Mouse (Mus musculus) cerebellum, adult 2 months (tissue): ENCODE results near the gene Ndufv1. TPM values are rescaled to one million over a fixed set of nuclear protein-coding genes. Genes with fewer than 3 reads are reported as not detected.

ENCODE experiments used
- DNase-seq, 2 experiments: peaks; one replicate each; pipeline ENCODE4 v3.0.0; 2021
- H3K27ac ChIP-seq: fragments of 200-500 bp; 2 replicates; pipeline ENCODE4 v1.5.1; 2012; ENCODE audit warnings: low read length, control low read depth, inconsistent platforms; ENCODE audit not compliant: insufficient read depth
- H3K27me3 ChIP-seq: fragments of 200-500 bp; 2 replicates; pipeline ENCODE4 v1.6.1; 2012; ENCODE audit warnings: inconsistent platforms, mild to moderate bottlenecking, low read length, moderate library complexity; ENCODE audit not compliant: control insufficient read depth, insufficient read depth
- H3K4me1 ChIP-seq: fragments of 200-500 bp; 2 replicates; pipeline ENCODE4 v1.6.1; 2011; ENCODE audit warnings: low read length; ENCODE audit not compliant: control insufficient read depth, insufficient read depth
- H3K4me3 ChIP-seq: fragments of 200-500 bp; replicated peaks from 2 replicates; pipeline ENCODE3; 2011; ENCODE audit warnings: mild to moderate bottlenecking, low read depth, low read length, control low read depth; ENCODE audit not compliant: insufficient read depth
- CTCF ChIP-seq: fragments of 200-500 bp; IDR thresholded peaks from 2 replicates; pipeline ENCODE4 v1.5.1; 2011; ENCODE audit warnings: low read depth, mild to moderate bottlenecking, control low read depth, low read length, moderate library complexity, borderline replicate concordance; ENCODE audit not compliant: insufficient read depth
- POLR2A ChIP-seq: fragments of 200-500 bp; IDR thresholded peaks from 2 replicates; pipeline ENCODE4 v1.6.1; 2011; ENCODE audit warnings: low read length, control low read depth, borderline replicate concordance; ENCODE audit not compliant: insufficient read depth
- WGBS: fragments of 180-500 bp; shearing (Covaris S2); methylation state at CpG from one replicate; pipeline ENCODE4 v1.1.7; 2018; 5-methylcytosine and 5-hydroxymethylcytosine counted together
- polyA plus RNA-seq: library from polyadenylated mRNA; depleted of rRNA; stranded (reverse); fragments of >200 nt; gene quantifications from 2 replicates; pipeline ENCODE4 v1.2.3, GENCODE M21; 2012

The Ndufv1 gene
- polyA plus RNA-seq, 1 experiment, result 331 TPM

DNA sequence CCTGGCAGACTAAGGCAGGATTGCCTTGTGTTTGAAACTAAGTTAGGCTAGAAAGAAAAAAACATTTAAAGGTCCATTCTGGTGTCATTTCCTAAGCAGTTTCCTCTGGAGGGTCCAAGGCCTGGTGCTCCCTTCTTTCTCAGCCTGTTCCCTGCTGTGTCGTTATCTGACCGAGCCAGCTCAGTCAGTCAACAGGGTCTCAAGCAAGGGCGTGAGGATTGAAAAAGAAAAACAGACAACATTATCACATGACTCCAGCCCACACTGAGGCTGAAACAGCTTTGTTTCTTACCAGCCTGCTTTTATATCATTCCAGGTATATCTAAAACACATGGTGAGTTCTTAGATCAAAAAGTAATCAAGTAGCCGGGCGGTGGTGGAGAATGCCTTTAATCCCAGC lies 3.0 kb upstream of the Ndufv1 start:
- no peak for DNase-seq
- TF ChIP-seq POLR2A (no peak), CTCF (no peak)
- no peak overlapping the region for H3K4me3 ChIP-seq
- WGBS, result 75% methylated on average over 5 of the region's 5 CpGs
- H3K27ac ChIP-seq, result no peak overlapping the region
- H3K27me3 ChIP-seq, result no peaks in the 10 kb centered on the region
- peaks cover 19% of the 10 kb centered on the region for H3K4me1 ChIP-seq

DNA sequence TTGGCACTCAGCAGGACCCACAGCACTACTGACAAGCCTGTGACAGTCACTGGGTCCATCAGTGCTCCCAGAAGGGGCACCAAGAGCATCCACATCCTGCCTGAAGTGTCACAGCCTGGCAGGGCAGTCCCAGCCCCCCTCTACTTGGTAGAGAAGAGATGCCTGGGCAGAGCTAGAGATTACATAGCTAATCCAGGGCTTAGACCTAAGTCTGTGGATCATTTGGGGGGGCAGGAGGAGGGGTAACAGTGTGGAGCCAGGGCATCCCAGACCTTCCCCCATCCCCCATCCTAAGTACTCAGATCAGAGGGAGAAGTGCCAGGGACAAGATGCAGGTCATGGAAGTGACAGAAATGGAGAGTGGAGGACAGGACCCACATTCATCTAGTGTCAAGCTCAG lies 2.2 kb upstream of the Ndufv1 start:
- Histone ChIP-seq H3K27ac (no peak overlapping the region), H3K27me3 (no peaks in the 10 kb centered on the region), H3K4me1 (peaks cover 19% of the 10 kb centered on the region), H3K4me3 (no peak overlapping the region)
- no peak for TF ChIP-seq CTCF
- no peak for TF ChIP-seq POLR2A
- no peak for DNase-seq

DNA sequence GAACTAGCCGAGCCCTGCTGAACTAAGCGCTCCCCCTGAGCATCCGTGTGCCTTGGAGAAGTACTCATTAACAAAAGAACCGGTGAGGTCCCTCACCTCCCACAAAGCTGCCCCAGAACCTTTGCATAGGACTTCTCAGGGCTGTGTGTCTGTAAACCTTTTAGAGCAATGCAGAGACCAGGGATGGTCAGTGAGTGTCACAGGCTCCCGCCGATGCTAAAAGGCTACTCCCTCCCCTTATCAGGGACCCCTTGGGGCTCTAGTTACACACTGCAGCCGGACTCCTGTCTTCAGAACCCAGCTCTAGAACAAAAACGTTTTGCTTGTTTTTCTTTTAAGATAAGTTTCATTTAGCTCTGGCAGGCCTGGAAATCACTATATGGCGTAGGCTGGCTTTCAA lies 460 bp upstream of the Ndufv1 start:
- H3K4me1 ChIP-seq, result peaks cover 8% of the 10 kb centered on the region; the same call in 1 of the 2 replicates
- H3K27ac ChIP-seq, result no peak overlapping the region
- TF ChIP-seq CTCF (no peak), POLR2A (no peak)
- DNase-seq, result no peak
- no peaks in the 10 kb centered on the region for H3K27me3 ChIP-seq
- H3K4me3 ChIP-seq, result no peak overlapping the region
- WGBS, result 22% methylated on average over 9 of the region's 9 CpGs

DNA sequence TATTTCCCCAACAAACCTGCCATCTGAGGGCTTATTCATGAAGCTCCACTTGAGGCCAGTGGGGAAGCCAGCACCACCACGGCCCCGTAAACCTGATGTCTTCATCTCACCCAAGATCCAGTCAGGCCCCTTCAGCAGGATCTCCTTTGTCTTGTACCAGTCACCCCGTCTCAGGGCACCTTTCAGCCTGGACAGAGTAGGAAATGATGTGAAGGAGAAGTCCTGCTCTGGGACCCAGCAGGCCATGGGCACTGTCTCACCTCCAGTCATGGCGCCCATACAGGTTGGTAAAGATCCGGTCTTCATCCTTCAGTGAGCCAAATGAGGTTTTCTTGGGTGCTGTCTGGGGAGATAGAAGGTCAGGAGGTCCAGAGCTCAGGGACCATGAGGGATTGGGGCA lies 1.5 kb downstream of the Ndufv1 start:
- 93% methylated on average over 5 of the region's 5 CpGs for WGBS
- Histone ChIP-seq H3K27ac (no peak overlapping the region), H3K27me3 (no peaks in the 10 kb centered on the region), H3K4me3 (no peak overlapping the region), H3K4me1 (peaks cover 8% of the 10 kb centered on the region; the same call in 1 of the 2 replicates)
- no peak for DNase-seq
- TF ChIP-seq POLR2A, result no peak

DNA sequence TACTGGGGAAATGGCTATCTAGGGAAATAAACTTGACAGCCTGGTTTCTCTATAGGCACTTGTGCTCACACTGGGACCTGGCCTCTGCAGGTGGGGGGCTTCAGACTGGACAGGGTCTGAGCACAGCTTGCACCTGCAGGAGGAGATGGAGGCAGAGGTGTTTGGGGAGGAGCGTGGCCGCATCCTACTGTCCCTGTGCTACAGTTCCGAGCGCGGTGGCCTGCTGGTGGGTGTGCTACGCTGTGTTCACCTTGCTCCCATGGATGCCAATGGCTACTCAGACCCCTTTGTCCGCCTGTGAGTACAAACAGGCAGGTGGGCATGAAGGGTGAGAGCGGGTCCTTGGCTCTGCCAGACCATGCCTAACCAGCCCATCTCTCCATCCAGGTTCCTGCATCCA lies 6.6 kb downstream of the Ndufv1 start:
- no peaks in the 10 kb centered on the region for H3K27me3 ChIP-seq
- no peak overlapping the region for H3K4me3 ChIP-seq
- H3K27ac ChIP-seq, result no peak overlapping the region
- no peak for TF ChIP-seq POLR2A
- TF ChIP-seq CTCF, result no peak
- DNase-seq, result no peak
- peaks cover 8% of the 10 kb centered on the region; the same call in 1 of the 2 replicates for H3K4me1 ChIP-seq
- 93% methylated on average over 8 of the region's 8 CpGs for WGBS

DNA sequence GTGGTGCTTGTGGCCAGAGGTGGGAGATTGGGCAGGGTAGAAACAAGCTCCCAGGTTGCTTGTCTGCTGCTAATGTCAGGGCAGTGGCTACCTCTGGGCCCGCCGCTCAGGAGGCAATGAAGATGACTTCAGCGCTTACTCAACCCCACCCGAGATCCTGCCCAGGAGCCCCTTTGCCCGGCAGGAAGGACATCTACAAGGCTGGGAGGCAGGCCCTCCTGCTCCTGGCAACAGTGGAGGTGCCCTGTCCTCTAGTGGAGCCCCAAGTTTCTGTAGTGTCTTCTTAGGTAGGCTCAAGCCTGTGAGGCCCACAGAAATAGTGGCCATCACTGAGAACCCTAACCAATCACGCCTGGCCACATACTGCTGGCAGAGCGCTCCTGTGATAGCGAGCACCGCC lies 7.5 kb downstream of the Ndufv1 start:
- DNase-seq, result no peak
- Histone ChIP-seq H3K27ac (no peak overlapping the region), H3K4me3 (no peak overlapping the region), H3K4me1 (peaks cover 9% of the 10 kb centered on the region; the same call in 1 of the 2 replicates), H3K27me3 (no peaks in the 10 kb centered on the region)
- TF ChIP-seq POLR2A (no peak), CTCF (no peak)
- WGBS, result 76% methylated on average over 9 of the region's 9 CpGs

DNA sequence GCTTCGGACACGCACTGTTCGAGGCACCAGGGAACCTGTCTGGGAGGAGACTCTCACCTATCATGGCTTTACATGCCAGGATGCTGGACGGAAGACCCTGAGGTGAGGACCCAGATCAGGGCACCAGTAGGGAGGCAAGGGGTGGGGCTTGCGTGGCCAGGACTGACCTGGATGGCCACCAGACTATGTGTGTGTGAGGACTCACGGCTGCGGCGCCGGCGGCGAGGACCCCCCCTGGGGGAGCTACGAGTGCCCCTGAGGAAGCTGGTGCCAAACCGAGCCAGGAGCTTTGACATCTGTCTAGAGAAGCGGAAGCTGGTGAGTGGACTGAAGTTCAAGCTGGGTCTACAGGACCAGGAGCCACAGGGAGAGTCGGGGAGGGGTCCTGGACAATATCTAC lies 8.3 kb downstream of the Ndufv1 start:
- DNase-seq, result no peak
- Histone ChIP-seq H3K27ac (no peak overlapping the region), H3K4me3 (no peak overlapping the region), H3K27me3 (no peaks in the 10 kb centered on the region), H3K4me1 (peaks cover 9% of the 10 kb centered on the region; the same call in 1 of the 2 replicates)
- WGBS, result 75% methylated on average over 15 of the region's 15 CpGs
- no peak for TF ChIP-seq CTCF
- TF ChIP-seq POLR2A, result no peak

DNA sequence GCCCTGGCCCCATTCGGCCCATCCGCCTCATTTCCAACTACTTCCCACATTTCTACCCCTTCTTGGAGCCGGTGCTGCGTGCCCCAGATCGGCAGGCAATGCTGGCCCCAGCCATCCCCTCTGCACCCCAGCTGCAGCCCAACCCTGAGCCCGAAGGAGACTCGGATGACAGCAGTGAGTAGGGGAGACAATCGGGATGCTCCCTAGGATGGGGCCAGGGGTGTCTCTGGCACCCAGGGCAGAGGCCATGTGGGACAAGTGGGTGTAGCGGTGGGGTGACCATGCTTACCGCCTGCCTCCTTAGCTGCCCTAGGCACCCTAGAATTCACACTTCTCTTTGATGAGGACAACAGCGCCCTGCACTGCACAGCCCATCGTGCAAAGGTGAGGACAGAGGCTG lies 9.0 kb downstream of the Ndufv1 start:
- H3K27ac ChIP-seq, result no peak overlapping the region
- 79% methylated on average over 12 of the region's 12 CpGs for WGBS
- peaks cover 9% of the 10 kb centered on the region; the same call in 1 of the 2 replicates for H3K4me1 ChIP-seq
- no peak overlapping the region for H3K4me3 ChIP-seq
- TF ChIP-seq CTCF, result no peak
- TF ChIP-seq POLR2A, result no peak
- DNase-seq, result no peak
- H3K27me3 ChIP-seq, result no peaks in the 10 kb centered on the region
